Mouse (Mus musculus) left cerebral cortex, postnatal 14 days (tissue): ENCODE measurements around the gene Tnfsf14. TPM values are rescaled to one million over a fixed set of nuclear protein-coding genes. Genes with fewer than 3 reads are reported as not detected.

Experiments
- DNase-seq, 2 experiments: peaks; one replicate each; pipeline ENCODE4 v3.0.0; 2021 to 2022; ENCODE audit warnings: low spot score in 2 of 2, mixed read lengths in 1 of 2
- intact Hi-C: fragments of 180-260 bp; cut with DNase I; formaldehyde crosslinking; loops from one replicate; pipeline ENCODE4 v1.15.1; 2025
- total RNA-seq, 2 experiments: library from RNA; stranded (reverse); gene quantifications; 2 replicates each; pipeline ENCODE4 v1.2.3; 2021

The Tnfsf14 gene
- total RNA-seq, 2 experiments from 2014 or later = not detected

GRCm38 (mm10) chr17:57209330-57209729 is 15.4 kb upstream of the Tnfsf14 start:
- no peak for DNase-seq
- intact Hi-C loops = no loop called here

GRCm38 (mm10) chr17:57207938-57208337 is 14.0 kb upstream of the Tnfsf14 start:
- intact Hi-C loops = no loop called here
- no peak for DNase-seq

GRCm38 (mm10) chr17:57201841-57202724 is 8.1 kb upstream of the Tnfsf14 start:
- intact Hi-C loops = no loop called here
- DNase-seq = no peak

DNA sequence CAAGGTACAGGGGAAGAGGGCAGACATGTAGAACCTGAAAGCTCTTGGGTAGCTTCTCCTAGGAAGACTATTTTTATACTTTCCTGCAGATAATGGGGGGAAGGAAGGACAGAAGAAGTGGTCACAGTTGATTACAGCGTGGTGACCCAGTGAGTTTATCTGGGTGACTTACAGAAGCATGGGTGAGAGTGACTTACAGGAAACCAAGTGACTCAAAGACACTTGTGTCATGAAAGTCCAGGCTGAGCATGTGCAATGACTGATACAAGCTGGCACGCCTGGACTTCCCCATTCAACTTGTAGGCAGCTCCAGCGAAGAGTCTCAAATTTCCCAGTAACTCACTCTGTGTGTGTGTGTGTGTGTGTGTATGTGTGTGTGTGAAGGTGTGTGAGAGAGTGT is 4.3 kb upstream of the Tnfsf14 start:
- intact Hi-C loops = no loop called here
- DNase-seq = no peak

DNA sequence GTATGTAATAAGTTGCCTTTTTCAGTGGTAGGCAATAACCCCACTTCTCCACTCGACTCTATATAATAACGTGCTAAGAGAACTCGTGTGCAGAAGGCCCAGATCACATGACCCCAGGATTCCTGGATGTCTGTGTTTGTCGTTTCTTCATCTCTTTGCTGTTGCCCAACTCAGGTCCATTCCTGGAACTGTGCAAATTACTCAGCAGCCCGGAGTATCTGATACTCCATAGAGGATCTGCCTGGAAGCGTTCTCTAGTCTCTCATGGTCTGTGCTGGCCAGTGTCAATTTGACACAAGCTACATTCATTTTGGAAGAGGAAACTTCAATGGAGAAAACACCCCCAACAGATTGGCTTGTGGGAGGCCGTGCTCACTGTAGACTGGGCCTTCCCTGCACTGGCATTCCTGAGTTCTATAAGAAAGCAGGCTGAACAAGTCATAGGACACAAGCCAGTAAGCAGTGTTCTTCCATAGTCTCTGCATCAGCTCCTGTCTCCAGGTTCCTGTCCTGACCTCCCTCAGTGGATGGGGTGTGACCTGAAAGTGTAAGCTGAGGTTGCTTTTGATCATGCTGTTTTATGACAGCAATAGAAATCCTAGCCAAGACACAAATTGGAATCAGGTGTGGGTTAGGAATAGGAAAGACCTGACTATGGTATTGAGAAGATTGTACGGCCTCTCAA is 1.5 kb upstream of the Tnfsf14 start:
- no peak for DNase-seq
- intact Hi-C loops = no loop called here

DNA sequence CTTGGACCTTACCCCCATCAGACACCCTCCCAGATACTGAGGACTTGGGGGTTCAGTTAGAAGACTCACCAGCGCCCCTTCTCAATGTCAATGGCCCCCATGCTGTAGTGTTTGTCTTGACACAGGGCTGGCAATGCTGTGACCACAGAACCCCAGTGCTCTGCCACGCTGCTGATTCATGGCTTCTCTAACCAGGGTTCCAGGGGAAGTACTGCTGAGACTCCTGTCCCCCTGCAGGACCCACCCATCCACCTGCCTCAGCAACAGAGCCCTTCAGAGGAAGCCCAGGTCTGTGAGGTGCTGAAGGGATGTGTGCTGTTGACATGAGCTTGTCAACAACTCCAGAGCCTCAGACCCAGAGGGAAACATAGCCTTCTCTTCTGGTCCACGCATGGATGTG is 794 bp upstream of the Tnfsf14 start:
- intact Hi-C loops = no loop called here
- DNase-seq = no peak

DNA sequence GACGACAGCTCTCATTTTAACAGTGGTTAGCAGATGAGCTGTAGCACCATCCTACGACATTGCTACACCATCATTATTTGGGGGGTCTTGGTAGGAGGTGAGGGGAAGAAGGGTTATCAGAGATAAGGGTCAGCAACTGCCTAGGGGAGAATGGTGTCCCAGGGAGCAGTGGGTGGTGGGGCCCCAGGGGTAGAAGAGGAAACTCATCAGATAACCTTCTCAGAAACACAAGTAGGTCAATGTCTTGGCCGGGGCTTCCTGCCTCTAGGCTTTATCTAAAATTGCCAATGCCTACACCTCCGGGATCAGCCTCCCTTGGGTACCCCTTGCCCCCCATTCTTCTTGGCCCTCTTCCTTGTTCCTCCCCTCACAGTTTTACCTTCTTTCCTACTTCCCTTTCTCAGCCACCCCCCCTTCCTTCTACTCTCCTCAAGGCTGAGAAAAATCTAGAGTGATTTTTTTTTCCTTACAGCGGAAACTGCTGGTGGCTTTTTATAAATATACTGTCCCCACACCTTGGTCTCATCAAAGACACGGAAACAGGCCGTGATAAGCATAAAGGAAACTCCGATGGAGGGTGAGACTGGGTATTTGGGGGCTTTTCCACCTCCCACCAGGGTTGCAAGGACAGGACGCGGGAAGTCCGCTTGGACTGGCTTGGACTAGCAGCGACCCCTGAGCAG is 5.3 kb downstream of the Tnfsf14 start:
- DNase-seq = no peak
- intact Hi-C loops = no loop called here

- no peak for DNase-seq
- intact Hi-C loops = no loop called here
Measured at GRCm38 (mm10) chr17:57185641-57186040, 8.3 kb downstream of the Tnfsf14 start.

- intact Hi-C loops = no loop called here
- no peak for DNase-seq
Measured at GRCm38 (mm10) chr17:57182871-57183270, 11.1 kb downstream of the Tnfsf14 start.

GRCm38 (mm10) chr17:57180363-57180762 is 13.6 kb downstream of the Tnfsf14 start:
- DNase-seq = no peak
- intact Hi-C loops = no loop called here

DNA sequence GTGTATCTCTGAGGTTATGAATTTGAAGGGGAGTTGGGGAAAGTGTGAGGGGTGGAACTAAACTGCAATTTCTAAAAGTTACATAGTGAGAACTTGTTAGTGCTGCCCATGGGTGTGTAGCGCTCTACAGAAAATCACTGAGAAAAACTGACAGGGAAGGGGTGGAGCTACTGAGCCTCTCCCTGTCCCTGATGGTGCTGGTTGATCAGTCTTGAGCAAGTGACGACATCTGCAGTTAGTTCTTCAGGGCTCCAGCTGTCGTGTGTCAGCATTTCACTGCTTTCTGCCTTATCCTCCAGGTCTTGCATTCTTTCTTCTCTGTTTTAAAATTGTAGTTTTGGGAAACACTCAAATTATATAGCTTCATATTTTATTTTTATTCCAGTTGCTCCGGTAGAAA is 20.6 kb downstream of the Tnfsf14 start:
- intact Hi-C loops = no loop called here
- no peak for DNase-seq

DNA sequence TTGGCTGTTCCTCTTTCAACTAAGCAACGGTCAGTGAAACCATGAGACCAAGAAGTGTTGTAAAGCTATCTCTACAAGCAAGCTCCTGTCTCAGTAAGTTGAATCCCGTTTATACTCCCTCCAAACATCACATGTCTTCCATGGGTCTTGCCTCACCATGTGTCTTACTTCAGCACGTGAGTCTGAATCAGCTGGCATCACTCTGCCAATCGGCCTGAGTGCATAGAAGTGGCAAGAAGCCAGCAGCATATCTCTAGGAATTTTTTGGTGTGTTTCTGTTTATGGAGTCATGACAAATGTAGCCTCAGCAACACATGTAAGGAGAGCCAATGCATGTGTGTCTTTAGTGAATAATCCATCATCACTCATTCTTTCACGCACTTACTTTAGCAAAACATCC is 21.6 kb downstream of the Tnfsf14 start:
- intact Hi-C loops = no loop called here
- DNase-seq = no peak

- intact Hi-C loops = no loop called here
Measured at GRCm38 (mm10) chr17:57170616-57171260, 23.2 kb downstream of the Tnfsf14 start.

DNA sequence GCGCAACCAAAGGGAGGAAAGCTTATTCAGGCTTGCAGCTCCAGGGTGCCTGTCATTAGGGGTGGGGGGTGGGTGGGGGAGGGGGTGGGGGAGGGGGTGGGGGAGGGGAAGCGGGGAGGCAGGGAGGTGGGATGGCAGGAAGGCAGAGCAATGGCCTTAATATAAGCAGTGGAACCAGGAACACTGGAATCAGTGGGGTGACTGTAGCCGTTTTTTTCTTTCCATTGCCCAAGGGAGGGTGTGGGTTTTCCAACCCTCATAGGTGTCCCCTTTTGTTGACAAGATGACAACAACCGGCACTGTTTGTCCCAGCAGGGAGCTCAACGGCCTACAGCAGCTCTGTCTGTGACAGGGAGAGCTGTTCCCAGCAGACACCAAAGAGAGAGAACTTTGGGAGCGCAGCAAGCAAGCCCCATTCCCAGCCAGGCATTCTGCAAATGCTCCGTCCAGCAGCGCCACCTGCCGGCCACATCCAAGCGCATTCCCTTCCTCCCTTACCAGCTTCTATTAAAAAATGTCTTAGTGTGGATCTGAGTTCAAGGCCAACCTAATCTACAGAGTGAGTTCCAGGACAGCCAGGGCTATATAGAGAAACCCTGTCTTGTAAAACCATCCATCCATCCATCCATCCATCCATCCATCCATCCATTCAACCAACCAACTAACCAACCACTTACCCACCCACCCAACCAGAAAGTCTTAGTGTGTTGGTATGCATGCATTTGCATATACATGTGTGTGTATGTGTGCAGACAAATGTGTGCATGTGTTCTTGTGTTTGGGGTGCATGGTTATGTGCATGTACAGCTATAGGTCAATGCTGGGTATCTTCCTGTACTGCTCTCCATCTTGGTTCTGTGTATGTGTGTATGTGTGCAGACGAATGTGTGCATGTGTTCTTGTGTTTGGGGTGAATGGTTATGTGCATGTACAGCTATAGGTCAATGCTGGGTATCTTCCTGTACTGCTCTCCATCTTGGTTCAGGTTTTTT is 26.9 kb downstream of the Tnfsf14 start:
- intact Hi-C loops = loop anchor here (1.0 to 10.0 kb wide), 2 partner anchors 71 to 362 kb away; no protein-coding TSS in a partner anchor
- DNase-seq = peak; percentile 86 to 90

More at GRCm38 (mm10) chr17:57170616-57171260, 23.2 kb downstream of the Tnfsf14 start:
- no peak for DNase-seq

DNA sequence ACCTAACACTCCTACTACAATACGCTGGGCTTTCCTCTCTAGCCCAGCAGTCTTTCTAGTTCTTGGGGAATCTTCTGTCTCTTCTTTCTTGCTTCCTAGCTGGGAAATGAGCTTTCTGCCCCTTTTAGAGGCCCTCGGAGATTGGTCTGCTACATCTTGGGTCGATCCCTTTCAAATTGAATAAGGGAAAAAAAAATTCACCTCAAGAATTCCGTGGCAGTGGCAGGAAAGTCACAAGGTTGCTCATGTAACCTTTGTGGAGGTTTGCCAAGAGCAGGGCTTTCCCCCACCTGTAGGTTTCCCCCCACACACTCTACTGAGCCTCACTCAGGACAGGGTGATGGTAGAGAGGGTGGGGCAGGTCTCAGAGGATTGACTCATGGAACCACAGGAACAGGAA is 40.2 kb downstream of the Tnfsf14 start:
- intact Hi-C loops = no loop called here
- DNase-seq = no peak

DNA sequence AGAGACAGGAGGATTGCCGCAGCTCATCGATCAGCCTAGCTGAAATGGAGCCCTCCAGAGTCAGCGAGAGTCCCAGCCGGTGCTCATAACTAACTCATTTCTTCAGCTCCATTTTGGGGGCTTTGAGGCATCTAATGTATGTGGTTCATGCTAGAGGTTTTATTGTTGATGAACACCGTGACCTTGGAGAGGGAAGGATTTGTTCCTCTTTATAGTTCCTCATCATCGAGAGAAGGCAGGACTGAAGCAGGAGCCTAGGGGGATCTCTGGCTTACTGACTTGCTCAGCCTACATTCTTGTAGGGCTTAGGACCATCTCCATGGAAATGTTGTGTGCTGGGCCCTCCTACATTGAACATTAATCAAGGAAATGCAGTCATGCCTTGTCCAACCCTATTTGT is 41.0 kb downstream of the Tnfsf14 start:
- no peak for DNase-seq
- intact Hi-C loops = no loop called here

DNA sequence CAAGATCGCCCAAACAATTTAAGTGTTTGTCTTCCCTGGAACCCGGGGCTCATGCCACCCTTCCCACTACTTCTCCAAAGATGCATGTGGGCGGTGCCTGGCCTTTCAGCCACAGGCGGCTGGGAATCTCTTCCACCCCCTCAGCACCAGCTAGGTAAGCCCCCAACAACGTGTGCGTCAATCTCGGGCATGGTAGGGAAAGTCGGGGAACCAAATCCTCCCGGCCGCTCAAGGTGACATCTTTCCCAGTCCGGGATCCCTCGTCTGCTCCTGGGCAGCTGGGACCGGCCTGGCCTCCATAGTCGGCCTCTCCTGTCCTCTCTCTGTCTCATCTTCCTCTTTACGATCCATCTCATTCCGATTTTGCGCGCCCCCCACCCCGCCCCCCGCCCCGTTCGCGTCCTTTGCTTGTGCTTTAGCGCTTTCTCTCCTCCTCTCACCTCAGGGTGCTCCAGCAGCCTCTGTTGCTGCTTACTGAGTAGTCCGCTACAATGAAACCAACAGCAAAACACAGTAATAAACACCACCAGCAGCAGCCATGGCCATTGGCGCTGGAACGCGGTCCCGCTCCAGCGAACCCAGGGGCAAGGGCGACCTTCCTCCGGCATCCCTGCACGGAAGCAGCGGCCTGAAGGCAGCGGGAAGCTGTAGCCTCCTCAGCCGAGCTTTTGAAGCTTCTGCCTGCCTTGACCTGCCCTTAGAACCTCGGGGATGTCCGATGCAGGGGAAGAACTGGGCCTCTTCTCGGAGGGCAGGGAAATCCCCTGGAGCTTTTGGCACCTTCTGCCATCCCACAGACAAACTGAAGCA is 44.8 kb downstream of the Tnfsf14 start, which contains the start of gene Cd70:
TSS of gene Cd70 (minus strand) at position 784 of the 810 bp plus-strand sequence.
- no peak for DNase-seq
- intact Hi-C loops = no loop called here

GRCm38 (mm10) chr17:57148343-57148742 is 45.6 kb downstream of the Tnfsf14 start:
- intact Hi-C loops = no loop called here
- DNase-seq = no peak
